In genomic region chr1:52087128-52087527, GRCm38 (mm10) we compare ENCODE assay signal across 34 mouse cellular contexts.
"Had no signal": no experiment of that assay in that cellular context is flagged by ENCODE, and none has a peak within 500 bp of the region (broad histone marks: within the 10 kb centered on the region; RNA-seq: fewer than 3 reads in every experiment).

No protein-coding gene starts in this region.

- H3K9me3 ChIP-seq: heart, embryonic 10.5 days; heart, embryonic 12.5 days; heart, embryonic 15.5 days; hindbrain, embryonic 10.5 days; hindbrain, embryonic 12.5 days; hindbrain, embryonic 13.5 days; hindbrain, embryonic 15.5 days; kidney, embryonic 15.5 days had no signal

- H3K4me1 ChIP-seq: heart, embryonic 10.5 days; heart, embryonic 13.5 days; heart, embryonic 15.5 days; hindbrain, embryonic 10.5 days; hindbrain, embryonic 12.5 days; hindbrain, embryonic 13.5 days; hindbrain, embryonic 15.5 days; kidney, embryonic 15.5 days had no signal

- H3K4me3 ChIP-seq: heart, adult 2 months; heart, embryonic 10.5 days; heart, embryonic 12.5 days; heart, embryonic 13.5 days; heart, embryonic 15.5 days; hindbrain, embryonic 10.5 days; hindbrain, embryonic 12.5 days; hindbrain, embryonic 13.5 days; hindbrain, embryonic 15.5 days; kidney, embryonic 15.5 days; layer of hippocampus, adult 2 months; left cerebral cortex, adult 2 months had no signal

- DNase-seq: heart, adult 2 months; heart, postnatal 10 days; heart, postnatal 14 days; heart, postnatal 36 days; heart, postnatal 4 days; kidney, adult 11 months; kidney, adult 18-20 months; kidney, adult 2 months; kidney, adult 8-10 months; kidney, adult 9 months; kidney, postnatal 10 days; kidney, postnatal 14 days; kidney, postnatal 25 days; kidney, postnatal 36 days; kidney, postnatal 4 days; layer of hippocampus, adult 9-11 months; layer of hippocampus, postnatal 36 days had no signal

- H3K36me3 ChIP-seq: heart, embryonic 10.5 days; heart, embryonic 12.5 days; heart, embryonic 13.5 days; heart, embryonic 15.5 days; hindbrain, embryonic 10.5 days; hindbrain, embryonic 12.5 days; hindbrain, embryonic 13.5 days; hindbrain, embryonic 15.5 days; kidney, embryonic 15.5 days had no signal

- H3K27me3 ChIP-seq: heart, embryonic 12.5 days; heart, embryonic 13.5 days; heart, embryonic 15.5 days; hindbrain, embryonic 12.5 days; hindbrain, embryonic 13.5 days; hindbrain, embryonic 15.5 days; kidney, embryonic 15.5 days had no signal

- ATAC-seq: hindbrain, embryonic 16.5 days; hindbrain, postnatal 0 days; inflammation-experienced regulatory T-cells, adult 6 months had no signal

- H3K9ac ChIP-seq: heart, embryonic 12.5 days; heart, embryonic 13.5 days; heart, embryonic 15.5 days; hindbrain, embryonic 12.5 days; hindbrain, embryonic 13.5 days; hindbrain, embryonic 14.5 days; hindbrain, embryonic 15.5 days; kidney, embryonic 15.5 days had no signal

- H3K27ac ChIP-seq: heart, adult 2 months; heart, embryonic 10.5 days; heart, embryonic 13.5 days; heart, embryonic 15.5 days; hindbrain, embryonic 10.5 days; hindbrain, embryonic 12.5 days; hindbrain, embryonic 13.5 days; hindbrain, embryonic 14.5 days; hindbrain, embryonic 15.5 days; hindbrain, postnatal 0 days; kidney, embryonic 15.5 days; kidney, postnatal 0 days; layer of hippocampus, adult 2 months; left cerebral cortex, adult 2 months had no signal

- H3K4me2 ChIP-seq: heart, embryonic 11.5 days; heart, embryonic 12.5 days; heart, embryonic 13.5 days; heart, embryonic 15.5 days; hindbrain, embryonic 12.5 days; hindbrain, embryonic 13.5 days; hindbrain, embryonic 14.5 days; hindbrain, embryonic 15.5 days; kidney, embryonic 15.5 days had no signal
